Mouse (Mus musculus) liver, embryonic 14.5 days (tissue): Measurements from ENCODE around the gene Gm8439. TPM values are rescaled to one million over a fixed set of nuclear protein-coding genes. Genes with fewer than 3 reads are reported as not detected.

Experiments used
- ATAC-seq: fragments of 200-750 bp; cut with Nextera tagmentation; 2 replicates; pipeline ENCODE4 v1.8.0; 2017; ENCODE audit warnings: moderate number of reproducible peaks, mild to moderate bottlenecking, moderate library complexity; ENCODE audit not compliant: insufficient read depth
- DNase-seq, 3 experiments: peaks; one replicate each; pipeline ENCODE4 v3.0.0-alpha.2; 2012 to 2013; ENCODE audit warnings: low read depth in 3 of 3, low spot score in 3 of 3
- H3K27ac ChIP-seq: fragments of 300-500 bp; sonication (generic); 2 replicates; pipeline ENCODE4 v1.5.1; 2014; ENCODE audit warnings: moderate library complexity, mild to moderate bottlenecking, control low read depth, inconsistent platforms
- H3K27me3 ChIP-seq: fragments of 300-500 bp; sonication (generic); 2 replicates; pipeline ENCODE4 v1.6.1; 2014; ENCODE audit warnings: mild to moderate bottlenecking, low read length, moderate library complexity; ENCODE audit not compliant: control insufficient read depth, insufficient read depth
- H3K36me3 ChIP-seq: fragments of 300-500 bp; sonication (generic); replicated peaks from 2 replicates; pipeline ENCODE4 v1.6.1; 2014; ENCODE audit warnings: low read depth; ENCODE audit not compliant: control insufficient read depth, insufficient read depth
- H3K4me1 ChIP-seq, 2 experiments: fragments of 200-500 bp in 1 of 2; fragments of 300-500 bp in 1 of 2; sonication (generic) in 1 of 2; replicated peaks; 2 replicates each; pipeline ENCODE4 v1.6.1; 2012 to 2014; ENCODE audit warnings: antibody characterized with exemption in 1 of 2, inconsistent platforms in 1 of 2, low read length in 1 of 2; ENCODE audit not compliant: control insufficient read depth in 2 of 2, insufficient read depth in 2 of 2
- H3K4me2 ChIP-seq: fragments of 300-500 bp; sonication (generic); 2 replicates; pipeline ENCODE4 v1.6.1; 2014; ENCODE audit warnings: low read depth, mild to moderate bottlenecking, control low read depth, moderate library complexity
- H3K4me3 ChIP-seq, 2 experiments: fragments of 200-500 bp in 1 of 2; fragments of 300-500 bp in 1 of 2; sonication (generic) in 1 of 2; 2 replicates each; pipeline ENCODE4 v1.5.1; 2012 to 2014; ENCODE audit warnings: low read depth in 2 of 2, low read length in 2 of 2, mild to moderate bottlenecking in 2 of 2, control low read depth in 1 of 2, inconsistent platforms in 1 of 2, moderate library complexity in 1 of 2; ENCODE audit not compliant: insufficient read depth in 1 of 2
- H3K9ac ChIP-seq: fragments of 300-500 bp; sonication (generic); replicated peaks from 2 replicates; pipeline ENCODE4 v1.6.1; 2014; ENCODE audit warnings: mild to moderate bottlenecking, control low read depth, moderate library complexity
- H3K9me3 ChIP-seq: fragments of 300-500 bp; sonication (generic); 2 replicates; pipeline ENCODE4 v1.6.1; 2016; ENCODE audit warnings: low read length, mixed read lengths; ENCODE audit not compliant: control insufficient read depth
- CTCF ChIP-seq: IDR thresholded peaks from 2 replicates; pipeline ENCODE4 v1.5.1; 2016; ENCODE audit warnings: antibody characterized with exemption, low read depth, control low read depth
- EP300 ChIP-seq: IDR thresholded peaks from 2 replicates; pipeline ENCODE4 v1.6.1; 2016; ENCODE audit warnings: antibody characterized with exemption, low read depth
- WGBS: fragments of 180-500 bp; shearing (Covaris S2); extraction: QIAGEN DNeasy Blood & Tissue Kit; methylation state at CpG from one replicate; pipeline ENCODE4 v1.1.7; 2014; ENCODE audit not compliant: insufficient replicate concordance; 5-methylcytosine and 5-hydroxymethylcytosine counted together
- polyA plus RNA-seq, 2 experiments: library from polyadenylated mRNA; depleted of rRNA in 1 of 2; stranded (reverse) in 1 of 2; unstranded in 1 of 2; fragments of >200 nt; fragmentation: Nextera tagmentation in 1 of 2; extraction: Ambion mirVana in 1 of 2; gene quantifications; 2 replicates each; pipeline versions ENCODE4 v1.2.1 to v1.2.3; 2012 to 2014

The Gm8439 gene
- polyA plus RNA-seq, 2 experiments: not detected

DNA sequence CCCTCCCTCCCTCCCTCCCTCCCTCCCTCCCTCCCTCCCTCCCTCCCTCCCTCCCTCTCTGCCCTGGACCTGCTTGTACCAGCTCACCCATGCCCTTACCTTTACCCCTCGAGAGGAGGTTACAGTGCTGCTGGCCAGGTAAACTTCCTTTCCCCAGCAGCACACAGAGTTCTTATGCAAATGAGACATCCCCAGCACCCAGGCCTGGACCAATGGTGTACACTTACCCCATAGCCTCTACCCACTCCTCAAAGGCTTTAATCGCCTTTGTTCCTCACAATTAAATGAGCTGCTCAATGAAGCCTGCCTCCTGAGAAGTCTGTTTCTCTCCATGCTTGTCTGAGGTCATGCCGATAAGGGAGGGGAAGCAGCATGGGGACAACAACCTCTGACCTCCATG lies 18.4 kb downstream of the Gm8439 start:
- 51% methylated on average over 3 of the region's 3 CpGs for WGBS
- no peak for ATAC-seq

DNA sequence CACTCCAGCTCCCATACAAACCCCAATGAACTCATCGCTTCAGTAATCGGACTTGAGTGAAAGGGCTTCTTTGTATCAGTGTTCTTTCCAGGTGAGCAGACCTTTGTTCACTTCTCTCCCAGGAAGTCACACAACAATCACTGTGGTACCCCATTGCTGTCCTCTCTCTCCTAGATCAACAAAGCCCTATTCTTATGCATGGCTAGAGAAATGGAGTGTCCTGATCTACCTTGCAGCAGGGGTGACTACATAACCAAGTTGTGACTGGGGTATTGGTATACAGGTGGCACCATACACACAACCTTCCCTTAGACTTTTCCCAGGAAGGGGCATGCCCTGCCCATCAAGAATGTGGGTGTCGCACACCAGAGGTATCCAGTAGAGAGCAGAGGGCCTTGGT lies 22.5 kb downstream of the Gm8439 start:
- H3K9me3 ChIP-seq: no peaks in the 10 kb centered on the region
- no peak overlapping the region for H3K4me3 ChIP-seq
- H3K36me3 ChIP-seq: no peaks in the 10 kb centered on the region
- ATAC-seq (no peak), DNase-seq (no peak)
- H3K27ac ChIP-seq: no peak overlapping the region
- no peaks in the 10 kb centered on the region for H3K27me3 ChIP-seq
- no peak overlapping the region for H3K4me2 ChIP-seq
- WGBS: 87% methylated on average over 3 of the region's 3 CpGs
- no peak overlapping the region for H3K9ac ChIP-seq
- TF ChIP-seq CTCF (no peak), EP300 (no peak)
- H3K4me1 ChIP-seq: peaks cover 12 to 26% of the 10 kb centered on the region in 2 experiments

More for the DNA sequence above, 18.4 kb downstream of the Gm8439 start:
- Histone ChIP-seq H3K4me1 (no peaks in the 10 kb centered on the region; a peak in 2 of 4 replicates), H3K9ac (no peak overlapping the region), H3K9me3 (no peaks in the 10 kb centered on the region), H3K4me2 (no peak overlapping the region), H3K4me3 (no peak overlapping the region), H3K27ac (no peak overlapping the region), H3K27me3 (no peaks in the 10 kb centered on the region), H3K36me3 (no peaks in the 10 kb centered on the region)
- no peak for DNase-seq
- TF ChIP-seq EP300 (no peak), CTCF (no peak)

DNA sequence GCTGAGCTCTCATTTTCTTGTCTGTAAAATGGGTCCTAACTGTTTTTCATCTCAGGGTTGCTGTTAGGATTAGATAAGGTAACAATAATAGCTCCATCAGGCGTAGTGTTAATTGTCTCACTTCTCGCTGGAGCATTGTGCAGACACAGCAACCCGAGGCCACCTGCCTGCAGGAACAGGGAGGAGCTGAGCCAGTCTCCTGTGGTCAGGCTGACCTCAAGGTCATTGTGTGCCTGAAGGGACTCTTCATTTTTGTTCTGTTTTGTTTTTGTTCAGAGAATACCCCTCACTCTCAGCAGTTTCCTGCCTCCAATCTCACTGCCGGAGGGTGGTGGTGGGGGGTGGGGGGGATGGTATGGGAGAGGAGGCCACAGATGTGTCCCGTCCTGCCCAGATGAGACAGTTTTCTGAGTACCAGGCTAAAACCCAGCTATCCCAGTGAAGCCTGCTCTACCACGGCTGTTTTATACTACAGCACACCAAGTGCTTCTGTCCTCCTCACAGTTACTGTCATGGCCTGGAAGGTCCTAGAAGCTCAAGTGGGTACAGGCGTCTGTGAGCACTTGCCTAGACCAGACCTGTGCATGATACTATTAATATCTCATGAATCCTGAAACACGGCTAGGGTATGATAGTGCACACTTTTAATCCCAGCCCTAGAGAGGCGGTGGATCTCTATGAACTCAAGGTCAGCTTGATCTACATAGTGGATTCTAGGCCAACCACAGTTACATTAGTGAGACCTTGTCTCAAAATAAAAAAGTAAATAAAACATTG lies 23.9 kb downstream of the Gm8439 start:
- no peak overlapping the region for H3K4me3 ChIP-seq
- no peak overlapping the region for H3K9ac ChIP-seq
- no peaks in the 10 kb centered on the region for H3K36me3 ChIP-seq
- H3K9me3 ChIP-seq: no peaks in the 10 kb centered on the region
- TF ChIP-seq EP300 (no peak), CTCF (no peak)
- 19% methylated on average over 9 of the region's 9 CpGs for WGBS
- H3K27me3 ChIP-seq: no peaks in the 10 kb centered on the region
- ATAC-seq (peak; percentile 17; the same call in 1 of the 2 replicates), DNase-seq (no peak)
- no peak overlapping the region for H3K4me2 ChIP-seq
- peaks cover 12 to 28% of the 10 kb centered on the region in 2 experiments for H3K4me1 ChIP-seq
- no peak overlapping the region for H3K27ac ChIP-seq

DNA sequence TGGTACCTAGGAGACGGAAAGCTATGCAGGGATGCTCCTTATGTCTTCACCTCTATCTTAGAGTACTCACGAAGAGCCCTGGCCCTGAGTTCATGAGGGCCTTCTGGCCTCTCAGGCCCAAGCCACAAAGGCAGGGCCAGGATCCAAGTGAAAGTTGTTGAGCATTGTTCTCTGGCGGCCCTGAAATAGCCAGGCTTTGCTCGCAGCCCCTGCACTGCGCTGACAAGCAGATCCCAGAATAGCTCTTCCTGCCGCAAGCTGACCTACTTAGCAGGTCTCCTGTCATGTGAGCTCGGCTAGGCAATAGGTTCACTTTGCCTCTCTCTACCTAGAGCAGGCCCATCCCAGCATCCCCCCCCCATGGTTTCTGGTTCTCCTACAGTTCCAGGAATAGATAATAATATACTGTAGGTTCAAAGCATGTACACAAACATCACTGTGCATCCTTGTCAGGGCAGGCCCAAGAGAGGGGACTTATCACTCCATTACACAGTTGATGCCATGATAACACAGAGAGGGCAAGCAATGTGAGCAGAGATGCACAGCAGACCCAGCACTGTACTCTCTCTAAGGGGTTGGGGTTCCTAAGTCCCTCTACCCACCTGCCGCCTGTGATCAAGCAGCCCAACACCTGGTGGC lies 25.3 kb downstream of the Gm8439 start:
- Histone ChIP-seq H3K27ac (peak overlapping the region; percentile 30; the same call in 1 of the 2 replicates), H3K9me3 (no peaks in the 10 kb centered on the region), H3K4me1 (peaks cover 12 to 28% of the 10 kb centered on the region in 2 experiments), H3K27me3 (no peaks in the 10 kb centered on the region), H3K36me3 (no peaks in the 10 kb centered on the region), H3K4me2 (no peak overlapping the region), H3K9ac (no peak overlapping the region), H3K4me3 (no peak overlapping the region)
- peak; percentile 70 for ATAC-seq
- 45% methylated on average over 8 of the region's 8 CpGs for WGBS
- no peak for TF ChIP-seq CTCF
- TF ChIP-seq EP300: no peak
- no peak for DNase-seq

DNA sequence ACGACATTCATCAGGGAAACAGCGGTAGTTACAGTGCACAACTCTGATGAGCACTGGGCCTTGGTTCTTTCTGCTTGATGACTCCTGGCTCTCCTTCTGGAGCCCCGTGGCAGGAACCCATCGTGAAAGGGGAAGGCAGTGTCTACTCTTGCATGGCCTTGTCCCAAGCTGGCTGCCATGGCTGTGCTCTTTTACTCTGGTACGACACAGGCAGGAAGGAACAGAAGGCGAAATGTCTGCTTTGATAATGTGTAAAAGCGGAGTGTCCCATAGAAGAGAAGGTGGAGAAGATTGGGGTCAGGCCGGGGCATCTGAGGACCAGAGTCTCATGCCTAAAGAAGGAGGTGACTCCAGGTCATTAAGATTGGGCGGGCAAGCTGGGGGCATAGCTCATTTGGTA lies 26.1 kb downstream of the Gm8439 start:
- Histone ChIP-seq H3K27ac (no peak overlapping the region), H3K36me3 (no peaks in the 10 kb centered on the region), H3K4me2 (no peak overlapping the region), H3K4me1 (peaks cover 17 to 35% of the 10 kb centered on the region in 2 experiments), H3K9me3 (no peaks in the 10 kb centered on the region), H3K9ac (no peak overlapping the region), H3K4me3 (no peak overlapping the region), H3K27me3 (no peaks in the 10 kb centered on the region)
- WGBS: 62% methylated on average over 9 of the region's 9 CpGs
- DNase-seq (no peak), ATAC-seq (no peak)
- TF ChIP-seq CTCF: no peak
- no peak for TF ChIP-seq EP300
